Mouse (Mus musculus) C2C12 (cell line): Measurements from ENCODE around the gene Tada1. TPM values are rescaled to one million over a fixed set of nuclear protein-coding genes. Genes with fewer than 3 reads are reported as not detected.

ENCODE experiments used
- H3K27me3 ChIP-seq: one replicate; pipeline ENCODE4 v1.6.1; 2011; ENCODE audit not compliant: control insufficient read depth, insufficient read depth, insufficient read length
- H3K36me3 ChIP-seq: one replicate; pipeline ENCODE4 v1.6.1; 2011; ENCODE audit not compliant: control insufficient read depth, insufficient read depth
- H3K4me3 ChIP-seq: one replicate; pipeline ENCODE4 v1.5.1; 2011; ENCODE audit warnings: mild to moderate bottlenecking, control low read depth; ENCODE audit not compliant: poor library complexity, insufficient read depth, severe bottlenecking
- H3K79me2 ChIP-seq: one replicate; pipeline ENCODE4 v1.6.1; 2011; ENCODE audit not compliant: control insufficient read depth, insufficient read depth
- H3K79me3 ChIP-seq: one replicate; pipeline ENCODE4 v1.6.1; 2011; ENCODE audit warnings: low read depth, control low read depth
- H3ac ChIP-seq: one replicate; pipeline ENCODE3; 2011; ENCODE audit warnings: low read depth; ENCODE audit not compliant: control insufficient read depth, insufficient read length
- CEBPB ChIP-seq: IDR thresholded peaks from one replicate; pipeline ENCODE4 v1.6.1; 2011; ENCODE audit warnings: low read depth, mild to moderate bottlenecking, control low read depth, moderate library complexity
- CTCF ChIP-seq: IDR thresholded peaks from one replicate; pipeline ENCODE4 v1.5.1; 2011; ENCODE audit not compliant: control insufficient read depth, insufficient read depth, insufficient read length
- FOSL1 ChIP-seq: IDR thresholded peaks from one replicate; pipeline ENCODE4 v1.8.0; 2011; ENCODE audit warnings: mild to moderate bottlenecking, low read length; ENCODE audit not compliant: poor library complexity, insufficient read depth, severe bottlenecking
- MAX ChIP-seq: IDR thresholded peaks from one replicate; pipeline ENCODE4 v1.6.1; 2011; ENCODE audit warnings: mild to moderate bottlenecking, control low read depth
- MYOD1 ChIP-seq: IDR thresholded peaks from one replicate; pipeline ENCODE4 v1.6.1; 2011; ENCODE audit warnings: low read depth; ENCODE audit not compliant: control insufficient read depth, insufficient read length
- MYOG ChIP-seq: IDR thresholded peaks from one replicate; pipeline ENCODE4 v1.6.1; 2011; ENCODE audit not compliant: control insufficient read depth, insufficient read length; ENCODE audit errors: extremely low read depth
- USF1 ChIP-seq: IDR thresholded peaks from one replicate; pipeline ENCODE4 v1.6.1; 2011; ENCODE audit warnings: low read depth, mild to moderate bottlenecking, control low read depth, moderate library complexity
- polyA plus RNA-seq: library from polyadenylated mRNA; unstranded; fragments of >200 nt; fragmentation: generic; extraction: Trizol; gene quantifications from one replicate; pipeline ENCODE4 v1.2.1, GENCODE M21; 2012; ENCODE audit warnings: missing spikeins

The Tada1 gene
- polyA plus RNA-seq, 1 experiment, result 18.5 TPM

GRCm38 (mm10) chr1:166388511-166388910, 9.6 kb downstream of the Tada1 start:
- Histone ChIP-seq H3K36me3 (peaks cover 89% of the 10 kb centered on the region), H3K4me3 (no peak overlapping the region), H3K79me2 (no peaks in the 10 kb centered on the region), H3K27me3 (no peaks in the 10 kb centered on the region), H3K79me3 (no peaks in the 10 kb centered on the region), H3ac (no peak overlapping the region)
- TF ChIP-seq MAX (no peak), MYOG (no peak), USF1 (no peak), CTCF (no peak), CEBPB (no peak), MYOD1 (no peak)

GRCm38 (mm10) chr1:166389406-166390125, 10.7 kb downstream of the Tada1 start:
- Histone ChIP-seq H3K79me2 (no peaks in the 10 kb centered on the region), H3ac (no peak overlapping the region), H3K36me3 (peaks cover 87% of the 10 kb centered on the region), H3K27me3 (no peaks in the 10 kb centered on the region), H3K79me3 (no peaks in the 10 kb centered on the region), H3K4me3 (no peak overlapping the region)
- TF ChIP-seq MYOD1 (no peak), USF1 (no peak), MYOG (no peak), CTCF (no peak), FOSL1 (no peak), MAX (no peak), CEBPB (no peak)

GRCm38 (mm10) chr1:166391671-166392070, 12.8 kb downstream of the Tada1 start:
- no peak overlapping the region for H3K4me3 ChIP-seq
- TF ChIP-seq MYOD1 (no peak), USF1 (no peak), FOSL1 (no peak), MYOG (no peak), CTCF (no peak), CEBPB (no peak), MAX (no peak)
- no peaks in the 10 kb centered on the region for H3K27me3 ChIP-seq
- no peaks in the 10 kb centered on the region for H3K79me2 ChIP-seq
- peaks cover 72% of the 10 kb centered on the region for H3K36me3 ChIP-seq
- H3ac ChIP-seq, result no peak overlapping the region
- no peaks in the 10 kb centered on the region for H3K79me3 ChIP-seq

- H3ac ChIP-seq, result no peak overlapping the region
- peaks cover 62% of the 10 kb centered on the region for H3K36me3 ChIP-seq
- H3K4me3 ChIP-seq, result no peak overlapping the region
- TF ChIP-seq USF1 (no peak), MYOD1 (no peak)
- H3K79me2 ChIP-seq, result no peaks in the 10 kb centered on the region
- H3K79me3 ChIP-seq, result no peaks in the 10 kb centered on the region
- H3K27me3 ChIP-seq, result no peaks in the 10 kb centered on the region
Measured at GRCm38 (mm10) chr1:166394770-166395169, 15.9 kb downstream of the Tada1 start.

- H3ac ChIP-seq, result no peak overlapping the region
- no peak overlapping the region for H3K4me3 ChIP-seq
- no peak for TF ChIP-seq CTCF
- TF ChIP-seq MYOG, result no peak
- no peak for TF ChIP-seq FOSL1
- TF ChIP-seq MYOD1, result no peak
- TF ChIP-seq MAX, result no peak
- no peak for TF ChIP-seq CEBPB
- TF ChIP-seq USF1, result no peak
- H3K36me3 ChIP-seq, result peaks cover 60% of the 10 kb centered on the region
- H3K79me3 ChIP-seq, result no peaks in the 10 kb centered on the region
- H3K27me3 ChIP-seq, result no peaks in the 10 kb centered on the region
- no peaks in the 10 kb centered on the region for H3K79me2 ChIP-seq
Measured at GRCm38 (mm10) chr1:166395661-166396060, 16.8 kb downstream of the Tada1 start.

- TF ChIP-seq FOSL1 (no peak), CEBPB (no peak), USF1 (no peak), CTCF (no peak), MYOD1 (no peak), MAX (no peak), MYOG (no peak)
- Histone ChIP-seq H3K79me3 (no peaks in the 10 kb centered on the region), H3K27me3 (no peaks in the 10 kb centered on the region), H3K36me3 (peaks cover 59% of the 10 kb centered on the region), H3ac (no peak overlapping the region), H3K4me3 (no peak overlapping the region), H3K79me2 (no peaks in the 10 kb centered on the region)
Measured at GRCm38 (mm10) chr1:166396381-166396780, 17.5 kb downstream of the Tada1 start.
